Mouse (Mus musculus) heart, embryonic 16.5 days (tissue): ENCODE results near the gene Zfp719. TPM values are rescaled to one million over a fixed set of nuclear protein-coding genes. Genes with fewer than 3 reads are reported as not detected.

ENCODE experiments used
- ATAC-seq: fragments of 200-750 bp; cut with Nextera tagmentation; replicated peaks from 2 replicates; pipeline ENCODE4 v1.8.0; 2017; ENCODE audit warnings: moderate number of reproducible peaks; ENCODE audit not compliant: insufficient read depth, low FRiP score; ENCODE audit errors: extremely low read depth
- H3K27ac ChIP-seq: fragments of 300-500 bp; sonication (generic); 2 replicates; pipeline ENCODE4 v1.5.1; 2014; ENCODE audit warnings: mild to moderate bottlenecking, low read length, control low read depth, moderate library complexity
- H3K27me3 ChIP-seq: fragments of 300-500 bp; sonication (generic); 2 replicates; pipeline ENCODE4 v1.6.1; 2014; ENCODE audit warnings: low read length, mixed read lengths; ENCODE audit not compliant: control insufficient read depth, insufficient read depth
- H3K36me3 ChIP-seq: fragments of 300-500 bp; sonication (generic); 2 replicates; pipeline ENCODE4 v1.6.1; 2014; ENCODE audit not compliant: control insufficient read depth, insufficient read depth
- H3K4me1 ChIP-seq: fragments of 300-500 bp; sonication (generic); 2 replicates; pipeline ENCODE4 v1.6.1; 2014; ENCODE audit warnings: low read length, mixed read lengths; ENCODE audit not compliant: control insufficient read depth, insufficient read depth
- H3K4me2 ChIP-seq: fragments of 300-500 bp; sonication (generic); 2 replicates; pipeline ENCODE4 v1.6.1; 2014; ENCODE audit warnings: low read depth, mild to moderate bottlenecking, control low read depth, low read length
- H3K4me3 ChIP-seq: fragments of 300-500 bp; sonication (generic); 2 replicates; pipeline ENCODE4 v1.5.1; 2014; ENCODE audit warnings: mild to moderate bottlenecking, control low read depth, low read length
- H3K9ac ChIP-seq: fragments of 300-500 bp; sonication (generic); 2 replicates; pipeline ENCODE4 v1.6.1; 2014; ENCODE audit warnings: low read length, control low read depth
- H3K9me3 ChIP-seq: fragments of 300-500 bp; sonication (generic); replicated peaks from 2 replicates; pipeline ENCODE4 v1.6.1; 2016; ENCODE audit warnings: low read length; ENCODE audit not compliant: control insufficient read depth
- WGBS: fragments of 180-500 bp; shearing (Covaris S2); extraction: QIAGEN DNeasy Blood & Tissue Kit; methylation state at CpG from one replicate; pipeline ENCODE4 v1.1.7; 2014; 5-methylcytosine and 5-hydroxymethylcytosine counted together
- polyA plus RNA-seq: library from polyadenylated mRNA; unstranded; fragments of >200 nt; fragmentation: Nextera tagmentation; extraction: Ambion mirVana; gene quantifications from 2 replicates; pipeline ENCODE4 v1.2.1, GENCODE M21; 2015

The Zfp719 gene
- polyA plus RNA-seq, 1 experiment from 2014 or later: 7.4 TPM

GRCm38 (mm10) chr7:43553153-43553552 lies 26.3 kb upstream of the Zfp719 start:
- no peak overlapping the region for H3K4me3 ChIP-seq
- 62% methylated on average over 4 of the region's 4 CpGs for WGBS
- no peak overlapping the region for H3K4me2 ChIP-seq
- no peaks in the 10 kb centered on the region for H3K4me1 ChIP-seq
- H3K9ac ChIP-seq: no peak overlapping the region
- no peaks in the 10 kb centered on the region for H3K27me3 ChIP-seq
- no peaks in the 10 kb centered on the region for H3K36me3 ChIP-seq
- no peak overlapping the region for H3K27ac ChIP-seq
- H3K9me3 ChIP-seq: no peaks in the 10 kb centered on the region
- ATAC-seq: no peak; the same call in 1 of the 2 replicates

DNA sequence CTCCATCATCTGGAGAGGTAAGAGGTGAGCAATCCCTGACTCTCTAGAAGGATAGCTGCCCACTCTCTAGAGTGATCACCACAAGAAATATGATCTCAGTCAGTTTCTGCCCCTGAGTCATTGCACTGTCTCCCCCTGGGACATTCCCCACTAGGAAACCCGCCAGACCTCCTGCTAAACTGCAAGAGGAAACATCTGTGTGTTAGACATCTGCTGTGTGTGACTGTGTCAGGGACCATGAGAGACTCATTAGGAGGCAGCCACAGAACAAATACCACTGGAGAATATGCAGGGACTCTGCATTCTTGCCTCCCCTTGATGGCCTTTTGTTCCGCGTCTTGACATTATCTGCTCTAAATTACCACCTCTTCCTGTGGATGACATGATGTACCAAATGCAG lies 24.9 kb upstream of the Zfp719 start:
- WGBS: 37% methylated on average over 3 of the region's 3 CpGs
- no peak overlapping the region for H3K9ac ChIP-seq
- no peak overlapping the region for H3K27ac ChIP-seq
- H3K4me2 ChIP-seq: no peak overlapping the region
- H3K4me1 ChIP-seq: no peaks in the 10 kb centered on the region
- H3K36me3 ChIP-seq: no peaks in the 10 kb centered on the region
- H3K4me3 ChIP-seq: no peak overlapping the region
- no peaks in the 10 kb centered on the region for H3K9me3 ChIP-seq
- no peaks in the 10 kb centered on the region for H3K27me3 ChIP-seq
- peak; percentile 76 for ATAC-seq

GRCm38 (mm10) chr7:43555351-43555750 lies 24.1 kb upstream of the Zfp719 start:
- WGBS: 77% methylated on average over 5 of the region's 5 CpGs
- Histone ChIP-seq H3K27ac (no peak overlapping the region), H3K4me3 (no peak overlapping the region), H3K36me3 (no peaks in the 10 kb centered on the region), H3K9ac (no peak overlapping the region), H3K4me1 (no peaks in the 10 kb centered on the region), H3K9me3 (no peaks in the 10 kb centered on the region), H3K4me2 (no peak overlapping the region), H3K27me3 (no peaks in the 10 kb centered on the region)
- no peak for ATAC-seq

DNA sequence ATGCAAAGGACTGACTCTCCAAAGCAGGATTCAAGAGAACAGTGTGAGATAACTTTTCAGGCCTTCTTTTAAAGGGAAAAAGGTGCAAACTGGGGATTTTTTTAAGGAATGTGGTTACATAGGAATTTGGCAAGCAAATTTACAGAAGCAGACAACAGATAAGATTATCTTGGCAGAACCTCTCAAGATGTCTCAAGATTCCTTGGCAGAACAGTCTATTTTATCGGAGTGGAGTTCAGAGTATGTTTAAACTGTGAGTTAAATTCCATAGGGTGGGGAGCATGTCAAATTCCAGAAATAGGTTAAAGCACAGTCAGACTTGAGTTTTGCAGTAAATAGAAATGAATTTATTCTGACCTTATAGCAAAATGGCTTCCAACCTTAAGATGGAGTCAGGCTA lies 22.5 kb upstream of the Zfp719 start:
- no peaks in the 10 kb centered on the region for H3K4me1 ChIP-seq
- no peak overlapping the region for H3K4me2 ChIP-seq
- no peak overlapping the region for H3K9ac ChIP-seq
- no peak for ATAC-seq
- no peak overlapping the region for H3K4me3 ChIP-seq
- no peaks in the 10 kb centered on the region for H3K27me3 ChIP-seq
- H3K27ac ChIP-seq: no peak overlapping the region
- H3K9me3 ChIP-seq: no peaks in the 10 kb centered on the region
- 38% methylated on average over 1 of the region's 1 CpGs for WGBS
- H3K36me3 ChIP-seq: no peaks in the 10 kb centered on the region

DNA sequence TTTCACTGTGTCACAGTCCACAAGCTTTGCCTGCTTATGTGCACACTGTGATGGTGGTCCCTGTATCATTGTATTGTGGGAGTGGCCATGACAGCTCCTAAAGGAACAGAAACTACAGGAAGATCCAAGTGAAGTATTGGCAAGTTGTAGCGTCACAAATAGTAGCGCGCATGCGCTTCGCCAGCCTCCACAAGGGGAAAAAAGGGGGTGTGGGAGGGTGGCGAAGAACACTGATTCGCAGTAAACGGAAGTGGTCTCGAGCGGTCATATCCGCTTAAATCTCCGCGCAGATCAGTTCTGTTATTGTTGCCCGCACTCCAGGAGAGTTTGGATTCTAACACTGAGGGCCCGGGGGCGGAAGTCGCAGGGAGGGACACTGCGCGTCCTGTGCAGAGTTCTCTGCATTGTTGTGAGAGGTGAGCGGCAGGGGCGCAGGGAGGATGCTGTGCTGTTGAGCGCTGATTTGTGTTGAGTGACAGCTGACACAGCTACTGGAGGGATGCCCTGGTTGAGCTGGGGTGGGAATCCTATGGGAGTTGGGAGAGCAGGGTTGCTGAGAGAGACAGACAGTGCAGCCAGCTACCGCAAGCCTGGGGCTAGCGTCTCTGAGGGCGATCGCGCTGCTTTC lies 17.3 kb upstream of the Zfp719 start, which contains the start of gene Zfp658:
TSS of gene Zfp658 (plus strand) at position 251 of the 628 bp plus-strand sequence.
- WGBS: 0% methylated on average over 27 of the region's 27 CpGs
- Histone ChIP-seq H3K27me3 (no peaks in the 10 kb centered on the region), H3K4me2 (peak within 1 kb of the TSS; percentile 78), H3K4me3 (peak within 1 kb of the TSS; percentile 71), H3K4me1 (peaks cover 2% of the 10 kb centered on the region; the same call in 1 of the 2 replicates), H3K9ac (peak within 1 kb of the TSS; percentile 78), H3K9me3 (no peaks in the 10 kb centered on the region), H3K36me3 (peaks cover 7% of the 10 kb centered on the region; the same call in 1 of the 2 replicates), H3K27ac (peak within 1 kb of the TSS; percentile 69)
- ATAC-seq: peak; percentile 87

DNA sequence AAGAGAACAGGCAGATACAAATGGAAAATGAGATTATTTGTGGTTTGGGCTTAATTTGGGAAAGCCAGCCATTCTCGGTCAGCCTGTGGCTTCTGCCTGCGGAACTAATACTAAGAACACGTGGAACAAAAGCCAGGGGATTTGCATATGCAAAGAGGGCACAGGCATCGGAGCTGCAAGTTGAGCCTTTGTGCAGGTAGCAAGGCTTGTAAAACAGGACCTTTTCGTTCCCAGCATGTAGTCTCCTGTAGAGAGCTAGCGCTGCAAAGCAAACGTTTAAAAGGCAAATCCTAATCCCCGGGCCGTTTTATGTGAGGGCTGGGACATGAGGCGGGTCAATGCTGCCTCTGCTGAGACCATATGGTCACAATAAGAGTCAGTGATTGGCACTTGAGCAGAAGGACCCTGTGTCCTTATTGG lies 16.7 kb upstream of the Zfp719 start:
- Histone ChIP-seq H3K27me3 (no peaks in the 10 kb centered on the region), H3K9me3 (no peaks in the 10 kb centered on the region), H3K4me3 (peak overlapping the region; percentile 71), H3K36me3 (peaks cover 10% of the 10 kb centered on the region; the same call in 1 of the 2 replicates), H3K4me2 (peak overlapping the region; percentile 78), H3K9ac (peak overlapping the region; percentile 78), H3K27ac (peak overlapping the region; percentile 69), H3K4me1 (peaks cover 2% of the 10 kb centered on the region; the same call in 1 of the 2 replicates)
- WGBS: 0% methylated on average over 10 of the region's 10 CpGs
- ATAC-seq: peak; percentile 23; the same call in 1 of the 2 replicates

DNA sequence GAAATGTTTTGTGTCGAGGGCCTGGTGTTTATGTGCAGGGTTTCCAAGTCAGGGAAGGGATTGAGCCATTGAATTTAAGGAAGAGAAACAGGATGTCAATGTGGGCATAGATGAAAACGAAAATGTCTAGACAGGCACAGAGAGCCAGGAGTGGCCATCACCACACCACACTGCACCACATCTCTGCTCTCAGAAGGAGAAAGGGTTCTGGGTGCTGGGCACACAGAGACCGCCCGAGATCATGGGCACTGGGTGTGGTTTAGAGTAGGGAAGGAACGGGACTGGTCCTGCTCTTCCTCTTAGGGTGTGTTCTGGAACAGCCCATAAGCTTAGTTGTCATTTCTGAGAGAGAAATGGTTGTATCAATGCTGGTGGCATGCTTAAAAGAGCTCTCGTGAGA lies 16.1 kb upstream of the Zfp719 start:
- H3K4me1 ChIP-seq: peaks cover 2% of the 10 kb centered on the region; the same call in 1 of the 2 replicates
- peaks cover 13% of the 10 kb centered on the region; the same call in 1 of the 2 replicates for H3K36me3 ChIP-seq
- no peaks in the 10 kb centered on the region for H3K27me3 ChIP-seq
- peak overlapping the region; percentile 78 for H3K4me2 ChIP-seq
- no peaks in the 10 kb centered on the region for H3K9me3 ChIP-seq
- peak overlapping the region; percentile 71; the same call in 1 of the 2 replicates for H3K4me3 ChIP-seq
- no peak for ATAC-seq
- WGBS: 53% methylated on average over 6 of the region's 6 CpGs
- H3K27ac ChIP-seq: no peak overlapping the region
- 0 out of 2 replicates have a peak overlapping the region, but pooled peaks have one; percentile 30 for H3K9ac ChIP-seq

GRCm38 (mm10) chr7:43571216-43571615 lies 8.2 kb upstream of the Zfp719 start:
- Histone ChIP-seq H3K9me3 (no peaks in the 10 kb centered on the region), H3K4me1 (no peaks in the 10 kb centered on the region), H3K27ac (no peak overlapping the region), H3K4me3 (no peak overlapping the region), H3K27me3 (no peaks in the 10 kb centered on the region), H3K36me3 (peaks cover 42% of the 10 kb centered on the region), H3K4me2 (no peak overlapping the region), H3K9ac (no peak overlapping the region)
- WGBS: 83% methylated on average over 2 of the region's 2 CpGs
- ATAC-seq: no peak

GRCm38 (mm10) chr7:43580526-43580925 lies 1.1 kb downstream of the Zfp719 start:
- Histone ChIP-seq H3K4me3 (peak overlapping the region; percentile 61), H3K36me3 (peaks cover 16% of the 10 kb centered on the region), H3K9me3 (no peaks in the 10 kb centered on the region), H3K27me3 (no peaks in the 10 kb centered on the region), H3K4me1 (peaks cover 7% of the 10 kb centered on the region), H3K9ac (peak overlapping the region; percentile 68), H3K27ac (peak overlapping the region; percentile 87; the same call in 1 of the 2 replicates), H3K4me2 (peak overlapping the region; percentile 89)
- no peak for ATAC-seq
- 64% methylated on average over 5 of the region's 5 CpGs for WGBS
